ENCODE assay signal across 33 mouse cellular contexts in genomic region chr11:77843068-77843905, GRCm38 (mm10). TPM values are rescaled to one million over a fixed set of nuclear protein-coding genes. Genes with fewer than 3 reads are reported as not detected.
DNase-seq lines count a peak whose midpoint lies in the region; ATAC-seq lines count a peak whose summit lies in the region.
"Had no signal": no experiment of that assay in that cellular context is flagged by ENCODE, and none has a peak within 500 bp of the region (broad histone marks: within the 10 kb centered on the region; RNA-seq: fewer than 3 reads in every experiment).

No protein-coding gene starts in this region.

- H3K4me1 ChIP-seq in hindbrain, embryonic 12.5 days, result peaks cover 26% of the 10 kb centered on the region
- H3K4me1 ChIP-seq in hindbrain, embryonic 16.5 days (ENCODE audit: control insufficient read depth, insufficient read depth, low read depth, low read length), result peaks cover 15% of the 10 kb centered on the region
- H3K4me1 ChIP-seq in midbrain, embryonic 13.5 days (replicated peaks), result peaks cover 27% of the 10 kb centered on the region
- H3K4me1 ChIP-seq in midbrain, embryonic 16.5 days (ENCODE audit: control insufficient read depth, insufficient read depth, low read length), result peaks cover 11% of the 10 kb centered on the region
- H3K4me1 ChIP-seq in neural tube, embryonic 15.5 days, result peaks cover 57% of the 10 kb centered on the region
- H3K4me1 ChIP-seq in kidney, embryonic 16.5 days (ENCODE audit: insufficient read depth, low read length), result peaks cover 18% of the 10 kb centered on the region
- H3K4me1 ChIP-seq: heart, embryonic 15.5 days; liver, embryonic 13.5 days; megakaryocyte, embryonic 14.5 days had no signal

- DNase-seq in cerebellum, postnatal 10 days, result peak; percentile 64 to 77
- DNase-seq in cerebellum, adult 11 months, result no peak
- DNase-seq: adrenal gland, postnatal 10 days; cerebellum, adult 9-10 months; gastrocnemius, postnatal 25 days; heart, adult 11 months; kidney, postnatal 4 days; liver, embryonic 13.5 days; lung, adult 18-20 months; lung, postnatal 4 days; midbrain, embryonic 14.5 days; right cerebral cortex, postnatal 4 days; thymus, adult 18-20 months; thymus, postnatal 4 days had no signal

- no peak overlapping the region for H3K9ac ChIP-seq in hindbrain, embryonic 12.5 days
- no peak overlapping the region for H3K9ac ChIP-seq in hindbrain, embryonic 16.5 days (ENCODE audit: low read depth, low read length)
- H3K9ac ChIP-seq in midbrain, embryonic 13.5 days (replicated peaks), result 0 out of 2 replicates have a peak overlapping the region, but pooled peaks have one; percentile 19
- no peak overlapping the region for H3K9ac ChIP-seq in midbrain, embryonic 16.5 days (ENCODE audit: low read depth, low read length)
- no peak overlapping the region for H3K9ac ChIP-seq in neural tube, embryonic 15.5 days (replicated peaks)
- H3K9ac ChIP-seq in kidney, embryonic 16.5 days (replicated peaks; ENCODE audit: low read length), result no peak overlapping the region
- H3K9ac ChIP-seq: heart, embryonic 15.5 days; limb, embryonic 15.5 days; liver, embryonic 13.5 days had no signal

- no peak overlapping the region for H3K4me2 ChIP-seq in hindbrain, embryonic 12.5 days (replicated peaks)
- no peak overlapping the region for H3K4me2 ChIP-seq in hindbrain, embryonic 16.5 days (ENCODE audit: low read length)
- no peak overlapping the region for H3K4me2 ChIP-seq in midbrain, embryonic 13.5 days (replicated peaks)
- H3K4me2 ChIP-seq in midbrain, embryonic 16.5 days (ENCODE audit: low read length), result no peak overlapping the region
- no peak overlapping the region for H3K4me2 ChIP-seq in neural tube, embryonic 15.5 days
- H3K4me2 ChIP-seq in kidney, embryonic 16.5 days (replicated peaks; ENCODE audit: low read depth, low read length), result no peak overlapping the region
- H3K4me2 ChIP-seq: heart, embryonic 15.5 days; limb, embryonic 15.5 days; liver, embryonic 13.5 days had no signal

- peaks cover 71% of the 10 kb centered on the region for H3K36me3 ChIP-seq in hindbrain, embryonic 12.5 days
- H3K36me3 ChIP-seq in hindbrain, embryonic 16.5 days (ENCODE audit: control insufficient read depth, insufficient read depth, low read length), result peaks cover 21% of the 10 kb centered on the region
- peaks cover 91% of the 10 kb centered on the region for H3K36me3 ChIP-seq in midbrain, embryonic 13.5 days
- peaks cover 41% of the 10 kb centered on the region for H3K36me3 ChIP-seq in midbrain, embryonic 16.5 days (ENCODE audit: control insufficient read depth, insufficient read depth, low read length)
- peaks cover 60% of the 10 kb centered on the region for H3K36me3 ChIP-seq in neural tube, embryonic 15.5 days
- H3K36me3 ChIP-seq in kidney, embryonic 16.5 days (ENCODE audit: insufficient read depth, low read length), result peaks cover 47% of the 10 kb centered on the region

- H3K27me3 ChIP-seq in hindbrain, embryonic 12.5 days, result peaks cover 18% of the 10 kb centered on the region
- no peaks in the 10 kb centered on the region for H3K27me3 ChIP-seq in hindbrain, embryonic 16.5 days (replicated peaks; ENCODE audit: control insufficient read depth, insufficient read depth, low read length)
- H3K27me3 ChIP-seq in midbrain, embryonic 13.5 days, result 0 out of 2 replicates have a peak, but pooled peaks cover 10% of the 10 kb centered on the region
- no peaks in the 10 kb centered on the region for H3K27me3 ChIP-seq in midbrain, embryonic 16.5 days (ENCODE audit: control insufficient read depth, insufficient read depth, low read depth, low read length)
- H3K27me3 ChIP-seq in neural tube, embryonic 15.5 days (replicated peaks), result no peaks in the 10 kb centered on the region
- H3K27me3 ChIP-seq in kidney, embryonic 16.5 days (ENCODE audit: insufficient read depth, low read length), result 0 out of 2 replicates have a peak, but pooled peaks cover 8% of the 10 kb centered on the region
- H3K27me3 ChIP-seq: heart, embryonic 15.5 days; limb, embryonic 15.5 days; liver, embryonic 13.5 days; megakaryocyte, embryonic 14.5 days had no signal

- no peak for ATAC-seq in hindbrain, embryonic 12.5 days (ENCODE audit: low FRiP score)
- no peak for ATAC-seq in hindbrain, embryonic 16.5 days
- no peak for ATAC-seq in midbrain, embryonic 13.5 days
- ATAC-seq in midbrain, embryonic 16.5 days, result no peak
- no peak for ATAC-seq in neural tube, embryonic 15.5 days (ENCODE audit: low FRiP score)
- no peak for ATAC-seq in kidney, embryonic 16.5 days (ENCODE audit: low FRiP score, low TSS enrichment)
- ATAC-seq: intestine, postnatal 0 days; lung, postnatal 0 days had no signal

- no peaks in the 10 kb centered on the region for H3K9me3 ChIP-seq in hindbrain, embryonic 12.5 days (replicated peaks)
- H3K9me3 ChIP-seq in hindbrain, embryonic 16.5 days (ENCODE audit: control insufficient read depth, low read length), result no peaks in the 10 kb centered on the region
- H3K9me3 ChIP-seq in midbrain, embryonic 13.5 days, result no peaks in the 10 kb centered on the region
- no peaks in the 10 kb centered on the region for H3K9me3 ChIP-seq in midbrain, embryonic 16.5 days (replicated peaks; ENCODE audit: control insufficient read depth, low read length, poor library complexity, severe bottlenecking)
- no peaks in the 10 kb centered on the region for H3K9me3 ChIP-seq in neural tube, embryonic 15.5 days (replicated peaks)
- no peaks in the 10 kb centered on the region for H3K9me3 ChIP-seq in kidney, embryonic 16.5 days (ENCODE audit: low read length)
- H3K9me3 ChIP-seq: G1E; heart, embryonic 10.5 days; heart, embryonic 15.5 days; limb, embryonic 15.5 days; liver, embryonic 13.5 days; megakaryocyte, embryonic 14.5 days had no signal

- H3K4me3 ChIP-seq in hindbrain, embryonic 12.5 days, result no peak overlapping the region
- H3K4me3 ChIP-seq in hindbrain, embryonic 16.5 days (ENCODE audit: low read length), result no peak overlapping the region
- no peak overlapping the region for H3K4me3 ChIP-seq in midbrain, embryonic 13.5 days (replicated peaks)
- no peak overlapping the region for H3K4me3 ChIP-seq in midbrain, embryonic 16.5 days (ENCODE audit: low read depth, low read length)
- no peak overlapping the region for H3K4me3 ChIP-seq in neural tube, embryonic 15.5 days (replicated peaks)
- no peak overlapping the region for H3K4me3 ChIP-seq in kidney, embryonic 16.5 days (ENCODE audit: low read length)
- H3K4me3 ChIP-seq: erythroblast, embryonic 14.5 days; heart, embryonic 10.5 days; heart, embryonic 15.5 days; limb, embryonic 15.5 days; liver, embryonic 13.5 days; megakaryocyte, embryonic 14.5 days had no signal

- 83% methylated on average over 19 of the region's 21 CpGs for WGBS in hindbrain, embryonic 12.5 days
- WGBS in hindbrain, embryonic 16.5 days, result 81% methylated on average over 21 of the region's 21 CpGs
- 87% methylated on average over 21 of the region's 21 CpGs for WGBS in midbrain, embryonic 13.5 days
- 89% methylated on average over 21 of the region's 21 CpGs for WGBS in midbrain, embryonic 16.5 days
- 85% methylated on average over 21 of the region's 21 CpGs for WGBS in neural tube, embryonic 15.5 days
- WGBS in kidney, embryonic 16.5 days, result 88% methylated on average over 21 of the region's 21 CpGs

- peak overlapping the region; percentile 13; the same call in 1 of the 2 replicates for H3K27ac ChIP-seq in hindbrain, embryonic 12.5 days
- no peak overlapping the region; the same call in 1 of the 2 replicates for H3K27ac ChIP-seq in hindbrain, embryonic 16.5 days (ENCODE audit: low read depth, low read length)
- H3K27ac ChIP-seq in midbrain, embryonic 13.5 days, result no peak overlapping the region
- H3K27ac ChIP-seq in midbrain, embryonic 16.5 days (ENCODE audit: low read length), result no peak overlapping the region
- peak overlapping the region; percentile 73 for H3K27ac ChIP-seq in neural tube, embryonic 15.5 days (replicated peaks)
- H3K27ac ChIP-seq in kidney, embryonic 16.5 days (ENCODE audit: low read length), result no peak overlapping the region
- H3K27ac ChIP-seq: heart, embryonic 10.5 days; heart, embryonic 15.5 days; kidney, postnatal 0 days; limb, embryonic 15.5 days; liver, embryonic 13.5 days; stomach, postnatal 0 days had no signal

RNA-seq across cellular contexts. Expression of gene Pipox, which starts 50.6 kb away (rescaled TPM):
- 5.0 and 7.1 TPM in 2 replicates for polyA plus RNA-seq in hindbrain, embryonic 12.5 days (2016; fragmentation: Nextera tagmentation; extraction: Ambion mirVana)
- polyA plus RNA-seq in hindbrain, embryonic 16.5 days (2015; fragmentation: Nextera tagmentation; extraction: Ambion mirVana), result 5.9 and 7.7 TPM in 2 replicates
- polyA plus RNA-seq in midbrain, embryonic 13.5 days (2015; fragmentation: Nextera tagmentation; extraction: Ambion mirVana), result 8.6 and 11.0 TPM in 2 replicates
- 6.0 and 7.5 TPM in 2 replicates for polyA plus RNA-seq in midbrain, embryonic 16.5 days (2015; fragmentation: Nextera tagmentation; extraction: Ambion mirVana)
- polyA plus RNA-seq in neural tube, embryonic 15.5 days (2015; fragmentation: Nextera tagmentation; extraction: Ambion mirVana), result 5.4 and 5.5 TPM in 2 replicates
- polyA plus RNA-seq in kidney, embryonic 16.5 days (2015; fragmentation: Nextera tagmentation; extraction: Ambion mirVana), result 14.7 and 16.0 TPM in 2 replicates
- polyA plus RNA-seq: erythroblast, embryonic 14.5 days; G1E had no signal

RNA-seq across cellular contexts. Expression of gene Gm10277, which starts 55.7 kb away (rescaled TPM):
- polyA plus RNA-seq in hindbrain, embryonic 12.5 days (2016; fragmentation: Nextera tagmentation; extraction: Ambion mirVana), result 2.7 and 2.9 TPM in 2 replicates
- polyA plus RNA-seq in hindbrain, embryonic 16.5 days (2015; fragmentation: Nextera tagmentation; extraction: Ambion mirVana), result 1.6 and 1.7 TPM in 2 replicates
- polyA plus RNA-seq in midbrain, embryonic 13.5 days (2015; fragmentation: Nextera tagmentation; extraction: Ambion mirVana), result 2.9 and 3.4 TPM in 2 replicates
- polyA plus RNA-seq in midbrain, embryonic 16.5 days (2015; fragmentation: Nextera tagmentation; extraction: Ambion mirVana), result 2.0 and 2.5 TPM in 2 replicates
- 1.5 and 1.8 TPM in 2 replicates for polyA plus RNA-seq in neural tube, embryonic 15.5 days (2015; fragmentation: Nextera tagmentation; extraction: Ambion mirVana)
- 1.5 and 1.6 TPM in 2 replicates for polyA plus RNA-seq in kidney, embryonic 16.5 days (2015; fragmentation: Nextera tagmentation; extraction: Ambion mirVana)
- polyA plus RNA-seq: cortical plate, adult 2 months; erythroblast, embryonic 14.5 days; frontal cortex, adult 2 months; G1E; spleen, adult 2 months had no signal

Comparison
In these comparisons a context has a peak if more than half of its experiments do, and no peak if none do; other contexts are left out.
1. H3K27ac ChIP-seq: peak in hindbrain, embryonic 12.5 days (single experiment) and neural tube, embryonic 15.5 days (single experiment); none in hindbrain, embryonic 16.5 days (single experiment), midbrain, embryonic 13.5 days (single experiment), midbrain, embryonic 16.5 days (single experiment) and kidney, embryonic 16.5 days (single experiment).